Mouse (Mus musculus) monocyte, adult 59 days (primary cell): ENCODE results near the gene Pkd1l2. TPM values are rescaled to one million over a fixed set of nuclear protein-coding genes. Genes with fewer than 3 reads are reported as not detected.

Experiments used
- total RNA-seq, 2 experiments: library from RNA; stranded (reverse); gene quantifications; one replicate each; pipeline ENCODE4 v1.2.4; 2023

The Pkd1l2 gene
- total RNA-seq = under 1 TPM; 0.37 to 0.43 TPM

GRCm38 (mm10) chr8:117082399-117082872, at the start of gene Pkd1l2:
Gene Pkd1l2, minus strand, starts transcription at chr8:117082449.

GRCm38 (mm10) chr8:117095647-117096046, 13.4 kb upstream of the Pkd1l2 start, which contains the start of gene Bco1:
Gene Bco1, plus strand, starts transcription at chr8:117095854.

GRCm38 (mm10) chr8:116993095-116993867, 89.0 kb downstream of the Pkd1l2 start, which contains the start of gene Gcsh:
Gene Gcsh, minus strand, starts transcription at chr8:116993537.

GRCm38 (mm10) chr8:116978631-116979256, 103.5 kb downstream of the Pkd1l2 start, which contains the start of gene 1700030J22Rik:
Gene 1700030J22Rik, minus strand, starts transcription at chr8:116978959.

Other genes with a start within 250 kb of the Pkd1l2 start
- 1 to 10 TPM; 5.9 to 6.8 TPM for gene Cmc2, start 161.0 kb downstream of the Pkd1l2 start, total RNA-seq
- gene Cenpn, start 160.7 kb downstream of the Pkd1l2 start, total RNA-seq = under 1 TPM; 0.63 to 0.91 TPM
- gene Atmin, start 139.1 kb downstream of the Pkd1l2 start, total RNA-seq = 10 to 100 TPM; 30.9 to 33.1 TPM
- gene 1700030J22Rik, start 103.5 kb downstream of the Pkd1l2 start, total RNA-seq = 1 to 10 TPM in 1 of 2 experiments, under 1 TPM in 1; 0.33 to 1.5 TPM
- gene Gcsh, start 88.9 kb downstream of the Pkd1l2 start, total RNA-seq = 1 to 10 TPM; 6.4 to 7.0 TPM
- not detected for gene Bco1, start 13.4 kb upstream of the Pkd1l2 start, total RNA-seq
- 10 to 100 TPM in 1 of 2 experiments, 1 to 10 TPM in 1; 8.8 to 11.0 TPM for gene Gan, start 75.7 kb upstream of the Pkd1l2 start, total RNA-seq
- gene Cmip, start 174.6 kb upstream of the Pkd1l2 start, total RNA-seq = 100 to 1,000 TPM; 223 to 227 TPM